Mouse (Mus musculus): ENCODE results near the gene Bche. TPM values are rescaled to one million over a fixed set of nuclear protein-coding genes. Genes with fewer than 3 reads are reported as not detected.

Gene Bche
- polyA plus RNA-seq (2012; fragmentation: generic; extraction: Trizol): 0.01 TPM

GRCm38 (mm10) chr3:73708410-73708714 is at the start of gene Bche:
Gene Bche (minus strand): TSS chr3:73708415.
- H3K4me3 ChIP-seq: no peak within 1 kb of the TSS
- H3K4me2 ChIP-seq (ENCODE audit: low read depth): peak within 1 kb of the TSS; percentile 57
- no peak within 1 kb of the TSS for H3ac ChIP-seq (ENCODE audit: control insufficient read depth, insufficient read length)
- no peaks in the 10 kb centered on the region for H3K27me3 ChIP-seq (ENCODE audit: control insufficient read depth, insufficient read depth, insufficient read length)
- H3K79me2 ChIP-seq (ENCODE audit: control insufficient read depth, insufficient read depth): no peaks in the 10 kb centered on the region
- H3K36me3 ChIP-seq (ENCODE audit: control insufficient read depth, insufficient read depth): no peaks in the 10 kb centered on the region
- TF ChIP-seq SRF (IDR thresholded peaks at IDR 0.05; ENCODE audit: control insufficient read depth, insufficient read length, low read depth) (no peak), REST (IDR thresholded peaks at IDR 0.05; ENCODE audit: insufficient read depth, insufficient read length) (no peak), USF1 (IDR thresholded peaks at IDR 0.05; ENCODE audit: low read depth) (no peak), POLR2A (IDR thresholded peaks at IDR 0.05; ENCODE audit: insufficient read length, low read depth) (no peak), MAX (IDR thresholded peaks at IDR 0.05; ENCODE audit: low read depth) (no peak), MYOD1 (IDR thresholded peaks at IDR 0.05; ENCODE audit: control insufficient read depth in 1 of 3, insufficient read length in 2 of 3, low read depth in 2 of 3) (no peak), E2F4 (IDR thresholded peaks at IDR 0.05; ENCODE audit: insufficient read depth) (no peak), MYOG (IDR thresholded peaks at IDR 0.05; ENCODE audit: control insufficient read depth in 1 of 3, insufficient read depth in 1 of 3, insufficient read length in 2 of 3, low read depth in 2 of 3) (no peak), TCF12 (IDR thresholded peaks at IDR 0.05; ENCODE audit: insufficient read depth, poor library complexity, severe bottlenecking) (no peak), TCF3 (IDR thresholded peaks at IDR 0.05; ENCODE audit: insufficient read length, low read depth) (no peak), CEBPB (IDR thresholded peaks at IDR 0.05; ENCODE audit: insufficient read depth, poor library complexity, severe bottlenecking) (no peak), POLR2AphosphoS2 (IDR thresholded peaks at IDR 0.05; ENCODE audit: insufficient read length, low read depth) (no peak)

GRCm38 (mm10) chr3:73741998-73742397 is 33.8 kb upstream of the Bche start:
- Histone ChIP-seq H3K4me2 (ENCODE audit: low read depth) (no peak overlapping the region), H3K4me3 (no peak overlapping the region), H3ac (ENCODE audit: control insufficient read depth, insufficient read length) (no peak overlapping the region), H3K79me2 (ENCODE audit: control insufficient read depth, insufficient read depth) (no peaks in the 10 kb centered on the region), H3K36me3 (ENCODE audit: control insufficient read depth, insufficient read depth) (no peaks in the 10 kb centered on the region), H3K27me3 (ENCODE audit: control insufficient read depth, insufficient read depth, insufficient read length) (no peaks in the 10 kb centered on the region)
- TF ChIP-seq POLR2A (IDR thresholded peaks at IDR 0.05; ENCODE audit: insufficient read length, low read depth): no peak
- TF ChIP-seq TCF3 (IDR thresholded peaks at IDR 0.05; ENCODE audit: insufficient read length, low read depth): no peak
- TF ChIP-seq MYOD1 (IDR thresholded peaks at IDR 0.05; ENCODE audit: control insufficient read depth in 1 of 3, insufficient read length in 2 of 3, low read depth in 2 of 3): no peak
- TF ChIP-seq CEBPB (IDR thresholded peaks at IDR 0.05; ENCODE audit: insufficient read depth, poor library complexity, severe bottlenecking): no peak
- no peak for TF ChIP-seq USF1 (IDR thresholded peaks at IDR 0.05; ENCODE audit: low read depth)
- TF ChIP-seq E2F4 (IDR thresholded peaks at IDR 0.05; ENCODE audit: insufficient read depth): no peak
- no peak for TF ChIP-seq MAX (IDR thresholded peaks at IDR 0.05; ENCODE audit: low read depth)
- TF ChIP-seq REST (IDR thresholded peaks at IDR 0.05; ENCODE audit: insufficient read depth, insufficient read length): no peak
- TF ChIP-seq SRF (IDR thresholded peaks at IDR 0.05; ENCODE audit: control insufficient read depth, insufficient read length, low read depth): no peak
- TF ChIP-seq MYOG (IDR thresholded peaks at IDR 0.05; ENCODE audit: control insufficient read depth in 1 of 3, insufficient read depth in 1 of 3, insufficient read length in 2 of 3, low read depth in 2 of 3): no peak
- TF ChIP-seq TCF12 (IDR thresholded peaks at IDR 0.05; ENCODE audit: insufficient read depth, poor library complexity, severe bottlenecking): no peak
- no peak for TF ChIP-seq POLR2AphosphoS2 (IDR thresholded peaks at IDR 0.05; ENCODE audit: insufficient read length, low read depth)

- Histone ChIP-seq H3K27me3 (ENCODE audit: control insufficient read depth, insufficient read depth, insufficient read length) (no peaks in the 10 kb centered on the region), H3K4me3 (no peak overlapping the region)
- TF ChIP-seq REST (IDR thresholded peaks at IDR 0.05; ENCODE audit: insufficient read depth, insufficient read length) (no peak), POLR2A (IDR thresholded peaks at IDR 0.05; ENCODE audit: insufficient read length, low read depth) (no peak), MYOD1 (IDR thresholded peaks at IDR 0.05; ENCODE audit: control insufficient read depth in 1 of 3, insufficient read length in 2 of 3, low read depth in 2 of 3) (no peak), SRF (IDR thresholded peaks at IDR 0.05; ENCODE audit: control insufficient read depth, insufficient read length, low read depth) (no peak), TCF3 (IDR thresholded peaks at IDR 0.05; ENCODE audit: insufficient read length, low read depth) (no peak), CEBPB (IDR thresholded peaks at IDR 0.05; ENCODE audit: insufficient read depth, poor library complexity, severe bottlenecking) (no peak), USF1 (IDR thresholded peaks at IDR 0.05; ENCODE audit: low read depth) (no peak), MAX (IDR thresholded peaks at IDR 0.05; ENCODE audit: low read depth) (no peak)
Measured at GRCm38 (mm10) chr3:73731677-73732076, 23.5 kb upstream of the Bche start.

GRCm38 (mm10) chr3:73729511-73729910 is 21.3 kb upstream of the Bche start:
- Histone ChIP-seq H3K4me2 (ENCODE audit: low read depth) (no peak overlapping the region), H3ac (ENCODE audit: control insufficient read depth, insufficient read length) (no peak overlapping the region), H3K79me2 (ENCODE audit: control insufficient read depth, insufficient read depth) (no peaks in the 10 kb centered on the region), H3K36me3 (ENCODE audit: control insufficient read depth, insufficient read depth) (no peaks in the 10 kb centered on the region), H3K4me3 (no peak overlapping the region), H3K27me3 (ENCODE audit: control insufficient read depth, insufficient read depth, insufficient read length) (no peaks in the 10 kb centered on the region)
- TF ChIP-seq MAX (IDR thresholded peaks at IDR 0.05; ENCODE audit: low read depth) (no peak), MYOD1 (IDR thresholded peaks at IDR 0.05; ENCODE audit: control insufficient read depth in 1 of 3, insufficient read length in 2 of 3, low read depth in 2 of 3) (no peak)

More at GRCm38 (mm10) chr3:73731677-73732076, 23.5 kb upstream of the Bche start:
- H3ac ChIP-seq (ENCODE audit: control insufficient read depth, insufficient read length): no peak overlapping the region
- no peaks in the 10 kb centered on the region for H3K36me3 ChIP-seq (ENCODE audit: control insufficient read depth, insufficient read depth)
- H3K79me2 ChIP-seq (ENCODE audit: control insufficient read depth, insufficient read depth): no peaks in the 10 kb centered on the region
- H3K4me2 ChIP-seq (ENCODE audit: low read depth): no peak overlapping the region

GRCm38 (mm10) chr3:73725711-73726110 is 17.5 kb upstream of the Bche start:
- Histone ChIP-seq H3K36me3 (ENCODE audit: control insufficient read depth, insufficient read depth) (no peaks in the 10 kb centered on the region), H3K4me3 (no peak overlapping the region), H3K27me3 (ENCODE audit: control insufficient read depth, insufficient read depth, insufficient read length) (no peaks in the 10 kb centered on the region), H3K79me2 (ENCODE audit: control insufficient read depth, insufficient read depth) (no peaks in the 10 kb centered on the region), H3K4me2 (ENCODE audit: low read depth) (no peak overlapping the region), H3ac (ENCODE audit: control insufficient read depth, insufficient read length) (no peak overlapping the region)
- TF ChIP-seq MYOG (IDR thresholded peaks at IDR 0.05; ENCODE audit: control insufficient read depth in 1 of 3, insufficient read depth in 1 of 3, insufficient read length in 2 of 3, low read depth in 2 of 3): no peak
- TF ChIP-seq MYOD1 (IDR thresholded peaks at IDR 0.05; ENCODE audit: control insufficient read depth in 1 of 3, insufficient read length in 2 of 3, low read depth in 2 of 3): no peak
- no peak for TF ChIP-seq TCF12 (IDR thresholded peaks at IDR 0.05; ENCODE audit: insufficient read depth, poor library complexity, severe bottlenecking)
- no peak for TF ChIP-seq E2F4 (IDR thresholded peaks at IDR 0.05; ENCODE audit: insufficient read depth)
- no peak for TF ChIP-seq USF1 (IDR thresholded peaks at IDR 0.05; ENCODE audit: low read depth)
- TF ChIP-seq POLR2A (IDR thresholded peaks at IDR 0.05; ENCODE audit: insufficient read length, low read depth): no peak
- TF ChIP-seq REST (IDR thresholded peaks at IDR 0.05; ENCODE audit: insufficient read depth, insufficient read length): no peak
- no peak for TF ChIP-seq CEBPB (IDR thresholded peaks at IDR 0.05; ENCODE audit: insufficient read depth, poor library complexity, severe bottlenecking)
- no peak for TF ChIP-seq TCF3 (IDR thresholded peaks at IDR 0.05; ENCODE audit: insufficient read length, low read depth)
- no peak for TF ChIP-seq MAX (IDR thresholded peaks at IDR 0.05; ENCODE audit: low read depth)
- TF ChIP-seq POLR2AphosphoS2 (IDR thresholded peaks at IDR 0.05; ENCODE audit: insufficient read length, low read depth): no peak
- no peak for TF ChIP-seq SRF (IDR thresholded peaks at IDR 0.05; ENCODE audit: control insufficient read depth, insufficient read length, low read depth)
